Mouse (Mus musculus) G1E (cell line): ENCODE results near the gene Trim40. TPM values are rescaled to one million over a fixed set of nuclear protein-coding genes. Genes with fewer than 3 reads are reported as not detected.

ENCODE experiments used
- ATAC-seq: 2 replicates; pipeline ENCODE4 v1.8.0; 2016; ENCODE audit warnings: mild to moderate bottlenecking; ENCODE audit not compliant: insufficient number of reproducible peaks, poor library complexity, low FRiP score, severe bottlenecking; ENCODE audit errors: extremely low read depth
- DNase-seq: peaks from one replicate; pipeline ENCODE4 v3.0.0; 2012; ENCODE audit warnings: low spot score
- H3K27me3 ChIP-seq: 2 replicates; pipeline ENCODE4 v1.6.1; 2012; ENCODE audit warnings: mild to moderate bottlenecking, low read length, inconsistent platforms; ENCODE audit not compliant: insufficient read depth
- H3K36me3 ChIP-seq: replicated peaks from 2 replicates; pipeline ENCODE3; 2012; ENCODE audit warnings: mild to moderate bottlenecking, inconsistent platforms
- H3K4me1 ChIP-seq: 2 replicates; pipeline ENCODE4 v1.6.1; 2012; ENCODE audit warnings: low read depth, low read length, inconsistent platforms, mixed read lengths; ENCODE audit not compliant: insufficient read depth
- H3K4me3 ChIP-seq: 2 replicates; pipeline ENCODE4 v1.5.1; 2012; ENCODE audit warnings: low read depth, mild to moderate bottlenecking, inconsistent platforms, low read length, moderate library complexity, mixed read lengths
- H3K9me3 ChIP-seq: replicated peaks from 2 replicates; pipeline ENCODE4 v1.6.1; 2012; ENCODE audit warnings: inconsistent platforms
- CTCF ChIP-seq: IDR thresholded peaks from 2 replicates; pipeline ENCODE4 v1.5.1; 2012; ENCODE audit warnings: low read depth, low read length, inconsistent platforms, mixed read lengths
- GATA1 ChIP-seq: IDR thresholded peaks from 2 replicates; pipeline ENCODE4 v1.6.1; 2012; ENCODE audit warnings: borderline replicate concordance, low read length, inconsistent platforms, mixed read lengths
- GATA2 ChIP-seq: IDR thresholded peaks from 2 replicates; pipeline ENCODE4 v1.6.1; 2012; ENCODE audit warnings: low read depth, low read length, inconsistent platforms, borderline replicate concordance
- POLR2AphosphoS5 ChIP-seq: IDR thresholded peaks from 2 replicates; pipeline ENCODE4 v1.6.1; 2012; ENCODE audit warnings: low read depth, low read length, inconsistent platforms; ENCODE audit not compliant: insufficient replicate concordance
- TAL1 ChIP-seq: conservative IDR thresholded peaks from 2 replicates; pipeline ENCODE4 v1.6.1; 2012; ENCODE audit warnings: low read depth, low read length, inconsistent platforms, mixed read lengths
- polyA plus RNA-seq: library from polyadenylated mRNA; stranded (reverse); fragments of >175 nt; gene quantifications from 2 replicates; pipeline ENCODE4 v1.2.3, GENCODE M21; 2012
- total RNA-seq, 2 experiments: library from RNA; stranded (forward) in 1 of 2; stranded (reverse) in 1 of 2; fragments of 200-1000 nt in 1 of 2; fragments of >200 nt in 1 of 2; fragmentation: Nextera tagmentation in 1 of 2; gene quantifications; 2 replicates each; pipeline ENCODE4 v1.2.3; 2014 to 2017

Gene Trim40
- total and polyA plus RNA-seq, 3 experiments: not detected

DNA sequence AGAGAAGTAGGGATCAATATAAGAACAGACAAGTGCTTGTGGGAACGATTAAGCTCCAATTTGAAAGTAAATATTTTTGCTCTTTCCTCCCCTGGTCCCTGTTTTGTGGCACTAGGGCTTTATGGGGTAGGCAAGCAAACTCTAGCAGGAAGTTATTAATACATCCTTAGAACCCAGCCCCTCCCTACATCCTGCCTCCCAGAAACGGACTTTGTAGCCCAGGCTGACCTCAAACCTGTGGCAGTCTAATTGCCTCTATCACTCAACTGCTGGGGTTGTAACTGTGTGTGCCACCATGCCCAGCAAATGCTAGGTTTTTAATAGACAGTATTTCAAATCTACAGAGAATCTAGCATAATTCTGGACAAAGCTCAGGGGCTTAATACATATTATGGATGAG is 28.2 kb downstream of the Trim40 start:
- H3K4me1 ChIP-seq: peaks cover 7% of the 10 kb centered on the region
- no peaks in the 10 kb centered on the region for H3K9me3 ChIP-seq
- ATAC-seq: no peak
- H3K4me3 ChIP-seq: no peak overlapping the region
- peaks cover 20% of the 10 kb centered on the region for H3K27me3 ChIP-seq
- peaks cover 24% of the 10 kb centered on the region for H3K36me3 ChIP-seq
- no peak for DNase-seq
- no peak for TF ChIP-seq TAL1
- TF ChIP-seq POLR2AphosphoS5: no peak
- TF ChIP-seq GATA2: no peak
- TF ChIP-seq CTCF: no peak
- TF ChIP-seq GATA1: no peak

DNA sequence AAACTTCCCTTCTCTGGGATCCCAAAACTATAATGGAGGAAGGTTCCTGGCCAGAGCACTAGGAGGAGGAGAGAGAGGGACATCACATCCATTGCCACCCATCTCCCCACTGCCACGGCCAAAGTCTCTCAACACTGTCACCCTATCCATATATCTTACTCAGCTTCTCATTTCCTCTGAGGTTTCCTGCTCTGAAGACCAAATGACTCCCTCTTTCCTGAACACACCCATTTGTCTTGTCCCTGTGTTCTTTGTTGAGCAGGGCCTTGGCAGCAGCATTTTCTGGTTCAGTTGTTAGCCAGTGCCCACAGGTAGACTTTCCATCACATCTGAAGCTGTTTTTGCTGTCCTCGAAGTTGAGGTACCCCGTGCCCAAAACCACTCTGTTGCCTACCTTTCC is 31.7 kb downstream of the Trim40 start:
- Histone ChIP-seq H3K4me1 (no peaks in the 10 kb centered on the region), H3K27me3 (peaks cover 7% of the 10 kb centered on the region; the same call in 1 of the 2 replicates), H3K4me3 (no peak overlapping the region), H3K9me3 (no peaks in the 10 kb centered on the region), H3K36me3 (peaks cover 49% of the 10 kb centered on the region)
- no peak for ATAC-seq
- no peak for TF ChIP-seq POLR2AphosphoS5
- no peak for TF ChIP-seq TAL1
- no peak for TF ChIP-seq CTCF
- no peak for TF ChIP-seq GATA2
- no peak for TF ChIP-seq GATA1
- no peak for DNase-seq

DNA sequence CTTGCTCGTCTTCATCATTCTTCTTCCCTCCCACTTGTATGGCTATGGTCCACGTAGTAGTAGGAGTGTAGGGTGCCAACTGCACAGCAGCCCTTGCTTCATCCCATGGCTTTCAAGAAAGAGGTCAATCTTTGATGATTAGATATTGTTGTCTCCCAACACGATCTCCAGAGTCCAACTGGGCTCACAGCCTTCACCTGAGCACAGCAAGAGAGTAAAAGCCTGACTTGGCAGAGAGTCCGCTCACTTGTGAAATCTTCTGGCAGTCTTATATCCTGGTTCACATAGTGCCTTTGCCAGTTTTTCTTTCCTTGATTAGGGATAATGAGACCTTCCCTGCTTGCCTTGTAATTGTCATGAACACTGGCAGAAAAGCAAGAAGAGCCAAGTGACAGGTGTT is 33.7 kb downstream of the Trim40 start:
- DNase-seq: no peak
- Histone ChIP-seq H3K4me3 (no peak overlapping the region), H3K4me1 (no peaks in the 10 kb centered on the region), H3K27me3 (peaks cover 2% of the 10 kb centered on the region; the same call in 1 of the 2 replicates), H3K9me3 (no peaks in the 10 kb centered on the region), H3K36me3 (peaks cover 68% of the 10 kb centered on the region)
- TF ChIP-seq GATA1: no peak
- ATAC-seq: no peak

DNA sequence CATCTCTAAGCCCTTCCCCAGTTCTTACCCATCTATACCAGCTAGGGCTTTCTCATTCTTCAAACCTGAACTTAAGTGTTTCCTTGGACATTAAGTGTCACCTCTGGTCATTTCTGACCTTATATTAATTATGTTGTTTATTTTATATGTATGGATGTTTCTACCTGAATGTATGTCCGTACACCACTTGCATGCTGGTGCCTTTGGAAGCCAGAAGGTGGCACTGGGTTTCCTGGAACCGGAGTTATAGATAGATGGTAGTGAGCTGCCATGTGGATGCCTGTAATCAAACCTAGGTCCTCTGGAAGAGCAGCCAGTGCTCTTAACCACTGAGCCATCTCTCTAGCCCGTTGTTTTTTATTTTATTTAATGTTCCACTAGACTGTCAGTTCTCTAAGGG is 34.4 kb downstream of the Trim40 start:
- H3K4me3 ChIP-seq: no peak overlapping the region
- TF ChIP-seq GATA2 (no peak), POLR2AphosphoS5 (no peak), TAL1 (no peak), CTCF (no peak), GATA1 (no peak)
- no peaks in the 10 kb centered on the region for H3K4me1 ChIP-seq
- no peaks in the 10 kb centered on the region for H3K27me3 ChIP-seq
- H3K36me3 ChIP-seq: peaks cover 76% of the 10 kb centered on the region
- DNase-seq (no peak), ATAC-seq (no peak)
- H3K9me3 ChIP-seq: no peaks in the 10 kb centered on the region

DNA sequence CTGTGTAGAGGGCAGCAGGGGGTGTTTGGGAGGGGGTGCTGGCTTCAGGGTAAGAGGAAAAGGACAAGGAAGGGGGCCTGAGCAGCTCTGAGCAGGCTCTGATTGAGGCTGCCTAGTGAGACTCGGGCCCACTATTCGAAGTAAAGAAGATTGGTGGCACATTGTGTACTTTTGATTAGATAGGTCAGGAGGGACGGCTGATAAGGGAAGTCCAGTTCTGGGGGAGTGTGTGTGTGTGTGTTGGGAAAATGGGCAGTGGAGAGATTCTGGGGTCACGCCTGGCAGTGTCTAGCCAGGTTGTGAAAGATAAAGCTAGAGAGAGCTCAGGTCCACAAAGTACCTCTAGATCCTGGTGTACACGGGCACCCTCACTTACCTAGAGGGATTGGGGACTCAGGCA is 38.3 kb downstream of the Trim40 start:
- no peak overlapping the region for H3K4me3 ChIP-seq
- H3K36me3 ChIP-seq: peaks cover 62% of the 10 kb centered on the region
- ATAC-seq: no peak
- no peak for TF ChIP-seq GATA2
- no peak for TF ChIP-seq CTCF
- no peak for TF ChIP-seq GATA1
- TF ChIP-seq TAL1: no peak
- TF ChIP-seq POLR2AphosphoS5: no peak
- no peaks in the 10 kb centered on the region for H3K4me1 ChIP-seq
- no peaks in the 10 kb centered on the region for H3K9me3 ChIP-seq
- DNase-seq: no peak
- no peaks in the 10 kb centered on the region for H3K27me3 ChIP-seq

DNA sequence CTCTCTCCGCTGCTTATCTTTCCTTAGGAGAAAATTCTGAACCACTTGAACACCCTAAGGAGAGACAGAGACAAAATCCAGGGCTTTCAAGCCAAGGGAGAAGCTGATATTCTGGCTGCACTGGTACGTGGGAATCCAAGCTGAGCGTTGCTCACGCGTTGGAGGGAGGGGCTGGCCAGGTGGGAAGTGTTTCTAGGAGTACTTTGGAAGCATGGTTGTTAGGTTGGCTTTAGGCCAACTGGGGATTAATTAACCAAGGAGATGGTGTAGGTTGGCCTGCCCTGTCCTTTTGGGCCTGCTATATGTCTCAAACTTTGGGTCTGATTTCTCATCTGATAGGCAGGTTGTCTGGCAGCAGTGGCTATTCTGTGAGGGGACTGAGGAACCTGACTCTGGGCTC is 38.7 kb downstream of the Trim40 start:
- Histone ChIP-seq H3K27me3 (no peaks in the 10 kb centered on the region), H3K4me3 (no peak overlapping the region), H3K36me3 (peaks cover 61% of the 10 kb centered on the region), H3K9me3 (no peaks in the 10 kb centered on the region), H3K4me1 (no peaks in the 10 kb centered on the region)
- ATAC-seq (no peak), DNase-seq (no peak)
- TF ChIP-seq POLR2AphosphoS5: no peak
- no peak for TF ChIP-seq CTCF
- no peak for TF ChIP-seq TAL1
- TF ChIP-seq GATA2: no peak

DNA sequence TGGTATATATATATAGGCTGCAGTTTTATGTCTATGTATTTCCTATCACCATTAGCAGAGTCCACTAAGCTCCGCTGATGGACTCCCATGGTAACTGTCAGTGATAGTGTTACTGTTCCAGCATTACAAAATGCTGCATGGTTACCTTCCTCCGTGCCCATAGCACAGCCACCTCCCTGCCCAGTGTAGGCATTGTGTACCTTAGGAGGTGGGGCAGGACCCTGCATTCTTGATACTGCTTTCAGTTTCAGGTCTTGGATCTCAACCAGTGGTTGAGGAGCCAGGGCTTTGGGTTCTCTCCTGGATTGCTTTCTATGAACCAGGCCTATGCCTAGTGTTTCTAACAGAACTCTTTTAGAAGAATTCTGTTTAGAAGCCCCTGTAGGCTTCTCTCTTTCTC is 39.9 kb downstream of the Trim40 start:
- Histone ChIP-seq H3K4me1 (no peaks in the 10 kb centered on the region; the same call in 1 of the 2 replicates), H3K27me3 (no peaks in the 10 kb centered on the region), H3K9me3 (no peaks in the 10 kb centered on the region), H3K4me3 (no peak overlapping the region), H3K36me3 (peaks cover 58% of the 10 kb centered on the region)
- TF ChIP-seq GATA2 (no peak), GATA1 (no peak), CTCF (no peak), TAL1 (no peak), POLR2AphosphoS5 (no peak)
- ATAC-seq (no peak), DNase-seq (no peak)
